Mouse (Mus musculus): Measurements from ENCODE around the gene 0610040J01Rik. TPM values are rescaled to one million over a fixed set of nuclear protein-coding genes. Genes with fewer than 3 reads are reported as not detected.
"Not testable (repeated sequence)": the region's sequence is repeated elsewhere in the genome, so short reads cannot be mapped to it uniquely, and the experiment has no call there.

Gene 0610040J01Rik
- polyA plus RNA-seq, 1 experiment from 2014 or later = 5.0 TPM

DNA sequence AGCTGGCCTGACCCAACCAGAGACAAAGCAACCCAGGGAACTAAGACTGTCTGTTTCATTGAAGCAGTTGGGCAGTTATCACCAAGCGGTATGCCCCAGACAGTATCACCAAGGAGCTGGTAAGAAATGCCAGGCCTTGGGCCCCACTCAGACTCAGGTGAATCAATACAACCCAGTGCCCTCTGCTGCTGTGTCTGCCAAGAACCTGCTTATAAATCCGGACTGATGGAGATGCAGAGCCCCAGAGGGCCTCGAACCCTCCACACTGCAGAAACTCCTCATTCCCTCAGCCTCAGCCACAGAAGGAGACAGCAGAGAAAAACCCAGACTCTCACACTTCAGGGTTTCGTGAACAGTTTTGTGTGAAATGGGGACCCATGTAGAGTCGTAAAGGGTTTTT lies 74.1 kb downstream of the 0610040J01Rik start:
- ATAC-seq (ENCODE audit: low FRiP score, low read depth) = peak; percentile 59; the same call in 1 of the 2 replicates
- Histone ChIP-seq H3K9me3 (no peaks in the 10 kb centered on the region), H3K9ac (no peak overlapping the region), H3K36me3 (no peaks in the 10 kb centered on the region), H3K4me1 (no peaks in the 10 kb centered on the region), H3K4me2 (replicated peaks) (no peak overlapping the region), H3K4me3 (no peak overlapping the region), H3K27me3 (replicated peaks) (no peaks in the 10 kb centered on the region), H3K27ac (no peak overlapping the region)
- WGBS = 88% methylated on average over 5 of the region's 5 CpGs

DNA sequence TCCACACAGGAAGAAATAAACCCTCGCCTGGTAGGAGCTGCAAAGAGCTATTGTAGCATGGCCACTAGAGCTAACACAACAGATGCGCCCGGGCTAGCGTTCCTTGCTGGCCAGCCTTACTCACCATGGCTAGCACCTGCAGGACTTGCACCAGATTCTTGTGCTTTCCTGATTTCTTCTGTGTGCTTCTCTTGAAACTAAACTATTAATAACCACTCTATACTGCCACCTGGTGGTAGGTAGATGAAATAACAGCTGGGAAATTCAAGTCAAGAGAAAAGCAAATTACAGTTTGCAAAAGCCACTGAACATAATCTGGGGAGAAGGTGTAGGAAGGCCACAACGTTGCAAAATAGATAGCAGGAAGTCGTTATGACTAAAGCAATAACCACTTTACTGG lies 74.5 kb downstream of the 0610040J01Rik start:
- ATAC-seq (ENCODE audit: low FRiP score, low read depth) = peak; percentile 38
- Histone ChIP-seq H3K4me1 (no peaks in the 10 kb centered on the region), H3K36me3 (no peaks in the 10 kb centered on the region), H3K27me3 (replicated peaks) (no peaks in the 10 kb centered on the region), H3K4me3 (no peak overlapping the region), H3K27ac (no peak overlapping the region), H3K9ac (no peak overlapping the region), H3K9me3 (no peaks in the 10 kb centered on the region), H3K4me2 (replicated peaks) (no peak overlapping the region)
- 47% methylated on average over 6 of the region's 6 CpGs for WGBS

GRCm38 (mm10) chr5:63887111-63887510 lies 74.9 kb downstream of the 0610040J01Rik start:
- H3K27ac ChIP-seq = no peak overlapping the region
- no peak for ATAC-seq (ENCODE audit: low FRiP score, low read depth)
- H3K27me3 ChIP-seq (replicated peaks) = no peaks in the 10 kb centered on the region
- 97% methylated on average over 4 of the region's 4 CpGs for WGBS
- no peak overlapping the region for H3K9ac ChIP-seq
- no peaks in the 10 kb centered on the region for H3K36me3 ChIP-seq
- H3K4me2 ChIP-seq (replicated peaks) = no peak overlapping the region
- no peaks in the 10 kb centered on the region for H3K9me3 ChIP-seq
- H3K4me3 ChIP-seq = no peak overlapping the region
- no peaks in the 10 kb centered on the region for H3K4me1 ChIP-seq

DNA sequence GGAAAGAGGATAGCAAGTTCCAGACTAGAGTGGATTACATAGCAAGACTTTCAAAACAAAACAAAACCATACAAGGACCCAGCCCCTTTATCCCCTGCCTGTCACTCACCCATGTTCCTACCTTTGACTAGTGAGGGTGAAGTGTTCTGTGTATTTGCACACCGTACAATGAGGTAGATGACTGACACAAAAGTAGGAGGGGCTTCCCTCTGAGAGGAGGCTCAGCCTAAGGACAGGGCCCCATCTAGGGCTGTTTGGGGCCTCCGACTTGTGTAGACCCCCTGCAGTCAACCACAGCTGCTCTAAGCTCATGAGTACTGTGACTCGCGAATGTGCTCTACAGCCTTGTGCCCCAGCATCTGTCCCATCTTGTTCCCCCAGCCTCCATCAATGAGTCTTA lies 79.1 kb downstream of the 0610040J01Rik start:
- no peaks in the 10 kb centered on the region for H3K27me3 ChIP-seq (replicated peaks)
- no peaks in the 10 kb centered on the region for H3K4me1 ChIP-seq
- no peak overlapping the region for H3K4me3 ChIP-seq
- no peak overlapping the region for H3K27ac ChIP-seq
- no peak for ATAC-seq (ENCODE audit: low FRiP score, low read depth)
- H3K4me2 ChIP-seq (replicated peaks) = no peak overlapping the region
- no peaks in the 10 kb centered on the region for H3K9me3 ChIP-seq
- 78% methylated on average over 4 of the region's 4 CpGs for WGBS
- no peaks in the 10 kb centered on the region for H3K36me3 ChIP-seq
- H3K9ac ChIP-seq = no peak overlapping the region

- no peak overlapping the region for H3K27ac ChIP-seq
- ATAC-seq (ENCODE audit: low FRiP score, low read depth) = no peak
- no peak overlapping the region for H3K4me3 ChIP-seq
- H3K4me2 ChIP-seq (replicated peaks) = no peak overlapping the region
- no peaks in the 10 kb centered on the region for H3K9me3 ChIP-seq
- H3K4me1 ChIP-seq = no peaks in the 10 kb centered on the region
- no peaks in the 10 kb centered on the region for H3K27me3 ChIP-seq (replicated peaks)
- no peak overlapping the region for H3K9ac ChIP-seq
- 73% methylated on average over 6 of the region's 6 CpGs for WGBS
- H3K36me3 ChIP-seq = no peaks in the 10 kb centered on the region
Observed at GRCm38 (mm10) chr5:63891912-63892311, 79.7 kb downstream of the 0610040J01Rik start.

GRCm38 (mm10) chr5:63897001-63897819 lies 85.0 kb downstream of the 0610040J01Rik start:
- H3K4me1 ChIP-seq; H3K9me3 ChIP-seq; H3K4me3 ChIP-seq; H3K27ac ChIP-seq; H3K36me3 ChIP-seq; H3K9ac ChIP-seq; ATAC-seq (ENCODE audit: low FRiP score, low read depth); H3K4me2 ChIP-seq (replicated peaks); H3K27me3 ChIP-seq (replicated peaks): not testable (repeated sequence)
- WGBS = 88% methylated on average over 5 of the region's 5 CpGs

GRCm38 (mm10) chr5:63897820-63898110 lies 85.6 kb downstream of the 0610040J01Rik start:
- Histone ChIP-seq H3K9me3 (no peaks in the 10 kb centered on the region), H3K4me1 (no peaks in the 10 kb centered on the region), H3K36me3 (no peaks in the 10 kb centered on the region), H3K27me3 (replicated peaks) (no peaks in the 10 kb centered on the region), H3K4me2 (replicated peaks) (no peak overlapping the region), H3K4me3 (no peak overlapping the region), H3K27ac (no peak overlapping the region), H3K9ac (no peak overlapping the region)
- no peak for ATAC-seq (ENCODE audit: low FRiP score, low read depth)
- WGBS = 77% methylated on average over 3 of the region's 3 CpGs

DNA sequence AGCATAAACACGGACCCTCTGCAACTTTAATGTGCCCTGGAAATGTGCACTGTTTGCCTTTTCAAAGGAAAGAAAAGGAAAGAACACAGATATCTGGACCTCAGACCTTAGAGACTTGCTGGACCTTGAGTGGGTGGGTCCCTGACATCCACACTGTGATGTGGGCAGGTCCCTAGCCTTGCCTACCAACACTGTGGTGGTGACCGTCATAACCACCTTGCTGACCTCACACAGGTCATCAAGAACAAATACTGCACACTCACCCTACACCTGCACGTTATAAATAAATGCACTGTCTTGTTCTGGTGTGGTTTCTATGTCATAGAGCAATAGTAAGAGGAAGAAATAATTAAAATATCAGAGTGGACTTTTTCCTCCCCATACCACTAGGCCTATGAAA lies 91.2 kb downstream of the 0610040J01Rik start:
- Histone ChIP-seq H3K27me3 (replicated peaks) (no peaks in the 10 kb centered on the region), H3K9ac (no peak overlapping the region), H3K4me1 (no peaks in the 10 kb centered on the region), H3K36me3 (no peaks in the 10 kb centered on the region), H3K4me3 (no peak overlapping the region), H3K9me3 (no peaks in the 10 kb centered on the region), H3K27ac (no peak overlapping the region), H3K4me2 (replicated peaks) (no peak overlapping the region)
- no peak for ATAC-seq (ENCODE audit: low FRiP score, low read depth)
- WGBS = 80% methylated on average over 3 of the region's 3 CpGs

- no peaks in the 10 kb centered on the region for H3K9me3 ChIP-seq
- no peaks in the 10 kb centered on the region for H3K36me3 ChIP-seq
- no peak overlapping the region for H3K4me2 ChIP-seq (replicated peaks)
- H3K27ac ChIP-seq = no peak overlapping the region
- no peak overlapping the region for H3K9ac ChIP-seq
- H3K27me3 ChIP-seq (replicated peaks) = no peaks in the 10 kb centered on the region
- no peaks in the 10 kb centered on the region for H3K4me1 ChIP-seq
- peak; percentile 65 for ATAC-seq (ENCODE audit: low FRiP score, low read depth)
- H3K4me3 ChIP-seq = no peak overlapping the region
- WGBS = 46% methylated on average over 13 of the region's 13 CpGs
Observed at GRCm38 (mm10) chr5:63906149-63907093, 94.3 kb downstream of the 0610040J01Rik start.

- H3K4me3 ChIP-seq = no peak overlapping the region
- H3K9ac ChIP-seq = no peak overlapping the region
- no peaks in the 10 kb centered on the region for H3K4me1 ChIP-seq
- no peaks in the 10 kb centered on the region for H3K27me3 ChIP-seq (replicated peaks)
- no peaks in the 10 kb centered on the region for H3K9me3 ChIP-seq
- WGBS = 61% methylated on average over 4 of the region's 4 CpGs
- H3K36me3 ChIP-seq = no peaks in the 10 kb centered on the region
- ATAC-seq (ENCODE audit: low FRiP score, low read depth) = no peak
- no peak overlapping the region for H3K4me2 ChIP-seq (replicated peaks)
- H3K27ac ChIP-seq = no peak overlapping the region
Observed at GRCm38 (mm10) chr5:63907513-63907912, 95.3 kb downstream of the 0610040J01Rik start.

GRCm38 (mm10) chr5:63910171-63910960 lies 98.2 kb downstream of the 0610040J01Rik start:
- no peak for ATAC-seq (ENCODE audit: low FRiP score, low read depth)
- H3K4me3 ChIP-seq = no peak overlapping the region
- H3K9ac ChIP-seq = no peak overlapping the region
- no peaks in the 10 kb centered on the region for H3K9me3 ChIP-seq
- H3K4me1 ChIP-seq = no peaks in the 10 kb centered on the region
- no peaks in the 10 kb centered on the region for H3K36me3 ChIP-seq
- no peaks in the 10 kb centered on the region for H3K27me3 ChIP-seq (replicated peaks)
- H3K27ac ChIP-seq = no peak overlapping the region
- WGBS = 87% methylated on average over 10 of the region's 10 CpGs
- H3K4me2 ChIP-seq (replicated peaks) = no peak overlapping the region

- H3K9ac ChIP-seq = no peak overlapping the region
- ATAC-seq (ENCODE audit: low FRiP score, low read depth) = no peak
- WGBS = 73% methylated on average over 1 of the region's 1 CpGs
Observed at GRCm38 (mm10) chr5:63914896-63915295, 102.7 kb downstream of the 0610040J01Rik start.

More at GRCm38 (mm10) chr5:63914896-63915295, 102.7 kb downstream of the 0610040J01Rik start:
- Histone ChIP-seq H3K4me2 (replicated peaks) (no peak overlapping the region), H3K27me3 (replicated peaks) (no peaks in the 10 kb centered on the region), H3K9me3 (no peaks in the 10 kb centered on the region), H3K36me3 (no peaks in the 10 kb centered on the region), H3K4me3 (no peak overlapping the region), H3K4me1 (no peaks in the 10 kb centered on the region), H3K27ac (no peak overlapping the region)
